Mouse (Mus musculus) brain, adult 2 months (tissue): ENCODE measurements at regions not wholly inside any gene's neighbourhood (a gene's known extent, or its start where the extent isn't known, plus 50 kb on each side); places are given as distances from the start of the nearest gene placed in this dataset.

ENCODE experiments used
- DNase-seq: peaks from one replicate; pipeline ENCODE4 v3.0.0; 2011; ENCODE audit warnings: low read depth, low spot score

- no peak for DNase-seq
These were observed 240.1 kb downstream of the Irs2 start for GRCm38 (mm10) chr8:10768181-10768580.

- no peak for DNase-seq
These were observed 244.4 kb downstream of the Irs2 start for GRCm38 (mm10) chr8:10763907-10764306.

GRCm38 (mm10) chr8:10761694-10762305 lies 246.5 kb downstream of the Irs2 start:
- no peak for DNase-seq

GRCm38 (mm10) chr8:10760851-10761693 lies 247.2 kb downstream of the Irs2 start:
- peak; percentile 76 for DNase-seq

GRCm38 (mm10) chr8:10760231-10760630 lies 248.0 kb downstream of the Irs2 start:
- no peak for DNase-seq

GRCm38 (mm10) chr8:10758151-10758550 lies 250.1 kb downstream of the Irs2 start:
- no peak for DNase-seq

- DNase-seq = no peak
These were observed 253.3 kb downstream of the Irs2 start for GRCm38 (mm10) chr8:10754986-10755308.

- no peak for DNase-seq
These were observed 253.8 kb downstream of the Irs2 start for GRCm38 (mm10) chr8:10754232-10754985.

- no peak for DNase-seq
These were observed 255.2 kb downstream of the Irs2 start for GRCm38 (mm10) chr8:10753056-10753455.

GRCm38 (mm10) chr8:10747150-10747549 lies 261.1 kb downstream of the Irs2 start:
- DNase-seq = peak; percentile 10

GRCm38 (mm10) chr8:10743241-10743640 lies 265.0 kb downstream of the Irs2 start:
- DNase-seq = no peak

GRCm38 (mm10) chr8:10740837-10741236 lies 267.4 kb downstream of the Irs2 start:
- no peak for DNase-seq

- peak; percentile 49 for DNase-seq
These were observed 269.7 kb downstream of the Irs2 start for GRCm38 (mm10) chr8:10738486-10739081.

- DNase-seq = peak; percentile 21
These were observed 273.5 kb downstream of the Irs2 start for GRCm38 (mm10) chr8:10734746-10735145.

GRCm38 (mm10) chr8:10723332-10723731 lies 284.9 kb downstream of the Irs2 start:
- peak; percentile 22 for DNase-seq

GRCm38 (mm10) chr8:10722742-10723141 lies 285.5 kb downstream of the Irs2 start:
- peak; percentile 68 for DNase-seq

GRCm38 (mm10) chr8:10722342-10722741 lies 285.9 kb downstream of the Irs2 start:
- DNase-seq = no peak

GRCm38 (mm10) chr8:10721146-10721862 lies 287.0 kb downstream of the Irs2 start:
- no peak for DNase-seq

GRCm38 (mm10) chr8:10720398-10720797 lies 287.9 kb downstream of the Irs2 start:
- DNase-seq = no peak

GRCm38 (mm10) chr8:10719411-10719810 lies 288.8 kb downstream of the Irs2 start:
- no peak for DNase-seq

GRCm38 (mm10) chr8:10717297-10717696 lies 291.0 kb downstream of the Irs2 start:
- no peak for DNase-seq
